Mouse (Mus musculus): ENCODE data around the gene Zfp27.
"Not testable (repeated sequence)": the region's sequence is repeated elsewhere in the genome, so short reads cannot be mapped to it uniquely, and the experiment has no call there.

Zfp27 gene

GRCm38 (mm10) chr7:29880916-29881315 is 25.5 kb downstream of the Zfp27 start:
- DNase-seq, result no peak

GRCm38 (mm10) chr7:29880056-29880455 is 26.3 kb downstream of the Zfp27 start:
- no peak for DNase-seq

- not testable (repeated sequence) for DNase-seq
Observed at GRCm38 (mm10) chr7:29877561-29877960, 28.8 kb downstream of the Zfp27 start.

GRCm38 (mm10) chr7:29874256-29874655 is 32.1 kb downstream of the Zfp27 start:
- no peak for DNase-seq

GRCm38 (mm10) chr7:29861660-29862059 is 44.7 kb downstream of the Zfp27 start:
- DNase-seq, result no peak

- peak; percentile 92 to 98 for DNase-seq
Observed at GRCm38 (mm10) chr7:29859532-29860517, 46.5 kb downstream of the Zfp27 start, which contains the start of gene Zfp420. Gene Zfp420, plus strand, starts transcription at chr7:29859979.

- DNase-seq, result peak; percentile 89 to 92
Observed at GRCm38 (mm10) chr7:29853219-29853842, 53.0 kb downstream of the Zfp27 start, which contains the start of gene Zfp940. Gene Zfp940, minus strand, starts transcription at chr7:29853669.

- peak in 1 of 2 experiments; percentile 19 for DNase-seq
Observed at GRCm38 (mm10) chr7:29852831-29853218, 53.5 kb downstream of the Zfp27 start.

- DNase-seq, result no peak
Observed at GRCm38 (mm10) chr7:29844616-29845015, 61.8 kb downstream of the Zfp27 start.

All from cerebellum, adult 18-20 months (tissue).